Mouse (Mus musculus): ENCODE measurements at regions not wholly inside any gene's neighbourhood (a gene's known extent, or its start where the extent isn't known, plus 50 kb on each side); places are given as distances from the start of the nearest gene placed in this dataset.

DNA sequence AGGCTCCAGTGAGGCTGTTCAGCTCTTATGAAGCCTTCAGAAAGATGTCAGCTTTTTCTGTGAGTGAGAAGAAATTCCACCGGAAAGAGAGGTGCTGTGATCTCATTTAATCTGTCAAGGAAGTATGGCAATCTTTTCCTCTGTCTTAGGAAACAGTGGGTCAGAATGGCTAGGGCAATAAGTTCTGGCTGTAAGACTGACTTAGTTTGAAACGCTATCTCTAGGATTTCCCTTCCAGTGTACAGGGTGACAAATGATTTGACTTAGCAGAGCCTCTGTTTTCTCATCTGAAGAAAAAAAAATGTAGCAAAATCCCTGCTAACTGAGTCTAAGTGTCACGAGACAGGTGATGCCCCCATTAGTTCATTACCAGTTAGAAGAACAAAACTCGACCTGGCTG, 181.1 kb downstream of the Csl start:
- DNase-seq (ENCODE audit: low read depth, low spot score): no peak

DNA sequence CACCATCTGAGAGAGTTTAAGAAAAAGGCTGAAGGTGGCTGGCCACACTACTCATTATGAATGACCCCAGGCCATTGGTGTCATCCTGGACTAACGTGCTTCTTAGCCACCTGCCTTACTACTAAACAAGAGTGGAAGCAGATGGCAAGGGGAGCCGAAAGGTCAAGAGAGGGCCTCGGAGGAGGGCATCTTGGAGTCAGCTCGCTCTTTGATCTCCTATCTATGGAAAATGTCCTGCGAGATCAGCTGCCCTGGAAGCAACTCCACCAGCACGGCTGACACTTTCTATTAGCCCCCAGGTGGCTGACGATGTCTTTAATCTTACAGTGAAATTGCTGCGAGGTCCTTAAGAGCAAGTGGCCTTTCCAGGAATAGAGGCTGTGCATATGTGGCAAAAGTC, 179.3 kb downstream of the Csl start:
- DNase-seq (ENCODE audit: low read depth, low spot score): no peak

GRCm38 (mm10) chr10:99581074-99581473, 178.4 kb downstream of the Csl start:
- DNase-seq (ENCODE audit: low read depth, low spot score): peak; percentile 45

- DNase-seq (ENCODE audit: low read depth, low spot score): no peak
Measured at GRCm38 (mm10) chr10:99584855-99585254, 174.6 kb downstream of the Csl start.

GRCm38 (mm10) chr10:99592220-99592619, 167.2 kb downstream of the Csl start:
- DNase-seq (ENCODE audit: low read depth, low spot score): peak; percentile 53

DNA sequence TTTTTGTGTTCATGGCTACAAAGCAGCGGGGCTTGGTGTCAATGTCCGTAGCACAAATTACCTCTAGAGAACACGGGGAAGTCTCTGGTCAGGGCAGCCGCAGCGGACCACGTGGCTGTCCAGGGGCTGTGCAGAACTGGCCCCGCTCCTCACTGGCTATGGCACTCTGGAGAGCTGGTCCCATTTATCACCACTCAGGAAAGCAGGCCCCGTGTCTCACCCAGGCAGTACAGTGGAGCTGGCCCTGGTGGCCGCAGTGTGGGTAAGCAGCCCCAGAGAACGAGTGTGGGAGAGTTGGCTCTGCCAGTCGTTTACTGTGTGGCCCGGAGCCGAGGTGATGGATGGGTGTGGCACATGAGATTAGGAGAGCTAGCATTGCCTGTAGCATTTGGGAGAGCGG, 163.8 kb downstream of the Csl start:
- DNase-seq (ENCODE audit: low read depth, low spot score): no peak

- peak; percentile 73 for DNase-seq (ENCODE audit: low read depth, low spot score)
Measured at GRCm38 (mm10) chr10:99599142-99600120, 160.0 kb downstream of the Csl start.

DNA sequence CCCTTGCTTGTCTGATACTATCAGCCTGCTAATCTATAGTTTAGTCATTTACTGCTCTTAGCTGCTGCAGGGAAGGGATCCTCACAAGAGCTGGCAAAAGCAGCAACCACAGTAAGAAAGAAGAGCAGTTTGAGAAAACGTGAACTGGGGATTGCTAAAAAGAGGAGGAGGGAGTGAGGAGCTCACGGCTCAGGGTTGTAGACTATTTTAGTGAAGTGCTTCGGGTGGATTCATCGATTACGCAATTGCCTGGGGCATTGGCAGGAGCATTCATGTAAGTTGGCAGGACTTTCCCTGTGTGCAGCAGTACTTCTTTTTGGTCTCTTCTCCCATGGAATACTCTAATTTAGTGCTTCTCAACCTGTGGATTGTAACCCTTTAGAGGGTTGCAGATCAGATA, 157.1 kb downstream of the Csl start:
- peak; percentile 74 for DNase-seq (ENCODE audit: low read depth, low spot score)

DNA sequence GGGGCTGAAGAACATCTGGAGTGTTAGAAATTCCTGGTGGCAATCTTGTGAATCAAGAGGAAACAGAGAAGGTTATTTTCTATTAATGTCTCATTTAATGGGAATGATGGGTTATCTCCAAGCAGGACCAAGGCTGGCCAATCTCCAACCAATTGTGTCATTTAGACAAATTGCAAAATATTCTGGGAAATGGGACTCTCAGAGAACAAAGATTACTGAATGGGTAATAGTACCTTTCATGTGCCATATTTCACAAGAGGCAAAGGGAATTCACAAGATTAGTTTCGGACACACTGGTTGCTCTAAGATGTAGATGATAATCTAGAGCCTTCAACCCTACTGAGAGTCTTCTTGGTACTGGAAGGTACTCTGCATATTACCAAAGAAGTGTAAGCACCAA, 155.3 kb downstream of the Csl start:
- DNase-seq (ENCODE audit: low read depth, low spot score): no peak

- DNase-seq (ENCODE audit: low read depth, low spot score): no peak
Measured at GRCm38 (mm10) chr10:99608477-99608876, 151.0 kb downstream of the Csl start.

GRCm38 (mm10) chr10:99609420-99609819, 150.0 kb downstream of the Csl start:
- DNase-seq (ENCODE audit: low read depth, low spot score): no peak

GRCm38 (mm10) chr10:99610890-99611289, 148.6 kb downstream of the Csl start:
- DNase-seq (ENCODE audit: low read depth, low spot score): peak; percentile 44

DNA sequence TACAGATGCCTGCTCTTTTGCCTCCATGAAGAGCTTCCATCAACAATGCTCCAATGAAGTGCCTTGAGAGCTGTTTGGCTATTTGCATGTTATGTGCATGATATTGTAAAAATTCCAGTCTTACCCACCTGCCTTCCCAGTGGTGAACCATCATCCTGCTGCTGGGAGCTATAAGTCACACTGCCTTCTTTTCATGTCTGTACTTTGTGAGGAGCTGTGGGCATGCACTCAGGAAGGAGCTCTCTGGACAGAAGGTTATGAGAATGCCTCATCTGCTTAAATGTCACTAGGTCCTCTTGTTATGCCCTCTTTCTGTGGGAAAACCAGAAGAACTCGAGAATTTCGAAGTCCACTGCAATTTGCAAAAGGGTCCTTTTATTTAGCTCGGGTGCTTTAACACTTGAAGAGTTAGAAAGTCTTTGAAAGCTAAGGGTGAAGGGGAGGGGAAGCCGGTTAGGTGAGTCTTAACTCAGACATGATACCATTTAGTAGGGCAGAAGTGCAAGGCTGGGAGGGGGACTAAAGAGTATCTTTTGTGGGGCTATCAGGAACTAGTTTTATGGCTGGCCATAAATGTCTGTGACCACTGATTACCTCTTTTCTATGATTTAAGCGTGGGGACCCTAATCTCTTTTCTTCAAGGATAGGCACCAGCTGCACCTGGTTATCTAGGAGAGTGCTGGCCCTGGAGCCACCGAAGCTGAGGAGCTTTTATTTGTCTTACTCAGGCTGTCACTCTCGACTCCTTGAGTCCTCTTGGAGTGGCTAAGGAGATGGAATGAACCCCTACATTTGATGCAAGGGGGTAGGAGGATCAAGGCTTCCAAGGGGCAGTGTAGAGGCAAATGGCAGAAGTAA, 144.8 kb downstream of the Csl start:
- no peak for DNase-seq (ENCODE audit: low read depth, low spot score)

DNA sequence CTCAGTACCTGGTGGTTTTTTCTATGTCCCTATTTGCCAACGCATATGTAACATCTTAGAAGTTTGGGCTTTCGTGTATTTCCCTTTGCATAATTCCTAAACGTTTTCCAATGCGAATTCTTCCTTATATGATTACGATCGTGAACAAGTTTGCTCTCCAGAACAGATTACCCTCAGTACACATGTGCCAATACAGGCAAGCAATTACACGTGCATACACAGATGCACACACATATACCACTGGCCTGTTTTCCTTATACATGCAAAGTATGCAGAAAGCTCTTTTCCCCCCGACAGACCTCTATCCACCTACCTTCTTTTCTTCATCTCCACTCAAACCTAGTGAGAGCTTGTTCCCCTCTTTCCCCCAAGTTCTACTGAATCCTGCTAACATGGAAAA, 144.1 kb downstream of the Csl start:
- no peak for DNase-seq (ENCODE audit: low read depth, low spot score)

DNA sequence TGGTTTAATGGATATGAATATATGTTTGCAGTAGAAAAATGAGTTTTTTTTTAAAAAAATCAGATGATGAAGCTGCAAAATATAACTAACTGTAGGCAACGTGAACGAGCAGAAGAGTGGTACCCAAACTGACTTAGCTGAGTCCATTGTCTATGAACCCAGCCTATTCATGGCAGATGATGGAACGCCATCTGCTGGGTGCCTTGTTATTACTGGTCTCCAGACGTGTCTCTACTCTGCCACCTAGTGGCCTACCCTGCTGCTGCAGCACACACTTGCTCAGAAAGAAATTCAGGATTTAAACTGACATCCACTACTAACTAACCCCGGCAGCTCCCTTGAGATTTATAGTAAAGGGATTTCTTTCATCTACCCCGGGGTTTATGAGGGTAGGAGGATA, 143.7 kb downstream of the Csl start:
- DNase-seq (ENCODE audit: low read depth, low spot score): peak; percentile 95

DNA sequence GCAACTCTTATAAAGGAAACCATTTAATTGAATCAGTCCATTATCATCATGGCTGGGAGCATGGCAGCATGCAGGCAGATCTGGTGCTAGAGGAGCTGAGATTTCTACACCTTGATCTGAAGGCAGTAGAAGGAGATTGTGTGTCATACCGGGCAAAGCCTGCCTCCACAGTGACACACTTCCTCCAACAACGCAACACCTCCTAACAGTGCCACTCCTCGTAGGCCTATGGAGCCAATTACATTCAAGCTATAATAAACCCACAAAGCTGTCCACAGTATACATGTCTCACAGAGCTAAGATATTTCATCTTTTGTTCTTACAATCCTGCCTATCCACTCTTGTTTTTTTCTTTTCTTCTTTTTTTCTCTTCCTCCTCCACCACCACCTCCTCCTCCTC, 141.8 kb downstream of the Csl start:
- DNase-seq (ENCODE audit: low read depth, low spot score): peak; percentile 46

DNA sequence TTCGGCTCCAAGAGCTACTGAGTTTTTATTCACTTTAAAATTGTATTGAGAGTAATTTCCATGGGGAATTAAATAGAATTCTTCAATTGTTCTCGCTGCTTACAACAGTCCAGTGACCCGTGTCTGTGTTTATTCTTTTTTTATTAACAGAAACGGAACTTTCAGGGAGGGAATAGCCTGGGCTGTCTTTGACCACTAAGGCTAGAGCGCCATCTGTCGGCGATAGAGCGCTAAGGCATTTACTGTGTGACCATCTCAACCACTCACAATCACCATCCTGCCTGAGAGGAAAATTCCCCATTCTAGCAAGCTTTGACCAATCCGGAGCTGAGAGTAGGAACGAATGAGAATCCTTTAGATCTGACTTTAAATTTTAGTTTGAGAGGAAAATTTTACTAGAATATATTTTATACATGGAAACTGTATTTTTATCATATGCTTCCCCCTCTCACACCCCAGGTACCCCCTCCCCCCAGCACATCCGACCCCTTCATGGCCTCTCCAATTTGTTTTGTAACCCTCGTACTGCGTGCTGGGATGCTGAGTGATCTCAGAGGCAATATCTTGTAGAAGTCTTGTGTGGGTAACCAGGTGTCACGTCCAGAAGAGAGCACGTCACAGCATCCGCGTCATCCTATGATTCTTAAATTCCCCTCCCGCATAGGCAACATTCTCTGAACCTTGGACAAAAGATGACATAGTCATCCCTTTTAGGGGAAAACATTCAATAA, 139.9 kb downstream of the Csl start:
- DNase-seq (ENCODE audit: low read depth, low spot score): peak; percentile 89

DNA sequence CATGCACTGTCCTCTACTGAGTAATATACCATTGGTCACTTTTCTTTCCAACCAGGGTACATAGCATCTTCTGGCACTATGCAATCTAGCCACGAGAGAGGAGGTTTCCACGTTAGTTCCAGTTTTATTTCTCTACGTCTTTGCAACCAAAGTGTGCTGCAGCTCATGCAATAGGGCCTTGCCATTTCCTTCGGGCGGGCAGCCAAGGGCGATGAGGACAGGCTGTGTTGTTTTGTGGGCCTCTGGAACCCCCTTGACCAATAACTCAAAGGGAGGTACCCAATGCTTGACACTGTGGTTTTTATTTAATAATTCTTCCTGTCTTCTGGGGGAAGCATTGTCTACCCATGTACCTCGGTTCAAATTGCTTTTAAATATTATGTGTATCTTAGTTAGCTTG, 139.0 kb downstream of the Csl start:
- no peak for DNase-seq (ENCODE audit: low read depth, low spot score)

DNA sequence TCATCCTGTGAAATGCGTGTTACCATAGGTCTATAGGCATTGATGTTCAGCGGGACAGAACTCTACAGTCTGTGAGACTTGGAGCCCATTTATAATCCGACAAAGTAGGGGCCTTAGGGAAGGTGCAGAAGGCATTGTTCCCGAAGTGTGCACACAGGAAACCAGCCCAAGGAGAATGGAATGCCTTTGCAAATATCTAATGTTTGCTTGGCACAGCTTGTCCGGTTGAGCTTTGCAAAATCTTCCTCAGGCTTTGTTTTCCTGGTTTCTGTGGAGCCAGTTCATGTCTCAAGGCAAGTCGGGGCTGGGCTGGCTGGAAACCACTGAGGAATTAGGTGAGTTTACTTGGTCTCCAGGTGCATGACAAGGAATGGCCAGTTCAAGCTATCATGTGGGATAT, 132.1 kb downstream of the Csl start:
- DNase-seq (ENCODE audit: low read depth, low spot score): no peak

DNA sequence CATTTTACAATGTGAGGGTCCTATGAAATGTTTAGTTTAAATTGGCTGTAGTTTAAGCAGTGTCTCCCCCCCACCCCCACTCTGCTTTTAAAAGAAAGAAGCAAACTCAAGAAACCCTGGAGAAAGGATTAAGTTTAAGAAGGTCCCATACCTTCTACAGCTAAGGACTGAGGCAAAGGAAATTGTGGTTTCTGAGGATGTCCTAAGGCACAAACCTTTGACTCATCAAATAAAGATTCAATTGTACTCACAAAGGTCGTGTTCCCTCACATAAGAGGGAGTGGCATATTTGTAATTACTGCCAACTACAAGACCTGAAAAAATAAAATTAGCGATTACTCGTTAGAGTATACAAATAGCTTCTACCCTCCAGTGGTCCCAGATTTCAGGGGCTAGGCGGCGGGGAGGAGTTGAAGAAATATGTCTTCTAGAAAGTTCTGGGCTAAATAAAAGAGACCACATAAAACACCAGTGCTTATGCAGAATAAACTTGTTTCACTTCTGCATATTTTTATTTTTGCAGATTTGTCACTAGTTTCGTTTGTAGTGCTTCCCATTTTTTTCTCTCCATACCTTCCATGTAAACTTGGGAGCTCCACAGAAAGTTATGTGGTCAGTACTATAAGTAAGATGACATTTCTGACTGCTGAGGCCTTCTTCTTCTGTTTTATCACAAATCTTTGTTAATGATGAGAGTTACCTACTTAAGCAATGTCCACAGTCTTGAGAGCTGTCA, 127.0 kb downstream of the Csl start:
- no peak for DNase-seq (ENCODE audit: low read depth, low spot score)

- no peak for DNase-seq (ENCODE audit: low read depth, low spot score)
Measured at GRCm38 (mm10) chr10:99635796-99636195, 123.7 kb downstream of the Csl start.
